Mouse (Mus musculus) cerebral cortex, adult 2 months (tissue): ENCODE measurements around the gene Ankrd17.

ENCODE experiments used
- WGBS: fragments of 180-500 bp; shearing (Covaris S2); methylation state at CpG from one replicate; pipeline ENCODE4 v1.1.7; 2018; 5-methylcytosine and 5-hydroxymethylcytosine counted together

Ankrd17 gene

DNA sequence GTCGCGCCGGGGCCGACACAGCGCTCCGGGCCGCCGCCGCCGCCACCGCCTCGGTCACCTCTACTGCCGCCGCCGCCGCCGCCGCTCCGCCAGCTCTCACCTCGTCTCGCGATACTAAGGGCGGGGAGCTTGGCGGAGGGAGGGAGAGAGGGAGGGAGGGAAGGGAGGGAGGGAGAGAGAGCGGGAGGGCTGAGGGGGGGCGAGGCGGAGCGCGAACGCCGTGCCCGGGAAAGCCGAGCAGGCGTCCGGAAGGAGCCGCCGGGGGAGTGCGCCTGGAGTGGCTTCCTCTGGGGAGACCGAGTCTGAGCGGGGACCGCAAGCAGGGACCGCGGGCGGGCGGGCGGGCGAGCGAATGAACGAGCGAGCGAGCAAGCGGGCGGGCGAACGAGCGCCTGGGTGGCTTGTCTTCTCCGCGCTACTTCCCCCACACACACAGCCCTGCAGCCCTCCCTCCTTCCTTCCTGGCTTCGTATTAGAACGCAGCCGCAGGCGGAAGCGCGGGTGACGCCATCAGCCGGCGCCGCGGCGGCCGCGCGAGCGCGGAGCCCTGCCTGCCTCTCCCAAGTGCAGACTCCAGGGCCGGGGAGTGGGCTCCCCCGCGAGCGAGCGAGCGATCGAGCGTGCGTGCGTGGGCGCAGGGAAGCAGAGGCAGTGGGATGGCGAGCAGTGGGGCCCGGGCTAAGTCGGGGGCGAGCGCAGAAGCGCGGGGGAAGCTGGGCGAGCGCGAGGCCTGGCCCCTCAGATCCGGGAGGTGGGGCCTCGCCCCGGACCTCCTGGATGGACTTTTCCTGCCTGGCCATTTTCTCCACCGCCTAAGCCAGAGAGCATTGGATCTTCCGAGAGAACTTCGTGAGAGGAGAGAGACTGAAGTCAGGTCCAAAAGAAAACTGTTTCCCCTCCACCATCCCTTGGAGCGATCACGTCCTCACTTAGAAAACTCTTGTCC, at the start of gene Ankrd17:
TSS of gene Ankrd17 (minus strand) at position 457 of the 946 bp plus-strand sequence.
- WGBS, result under 1% methylated on average over 94 of the region's 104 CpGs

DNA sequence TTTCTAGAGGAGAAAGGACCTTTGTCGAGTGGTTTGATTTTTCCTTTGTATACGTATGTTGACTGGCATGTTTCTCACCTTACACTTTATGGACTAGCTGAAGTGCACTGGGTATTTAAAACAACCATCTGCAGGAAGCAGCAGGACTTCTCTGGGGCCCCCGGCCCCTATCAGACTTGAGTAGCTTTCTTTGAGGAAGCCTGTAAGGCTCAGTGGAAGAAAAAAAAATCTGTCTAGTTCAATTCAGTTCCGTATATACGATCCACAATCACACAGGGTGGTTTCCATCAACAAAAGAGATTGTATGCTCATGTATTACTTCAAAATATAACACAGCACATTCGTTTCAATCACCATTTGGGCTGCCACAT, 48.5 kb upstream of the Ankrd17 start:
- WGBS, result 64% methylated on average over 6 of the region's 6 CpGs

- WGBS, result 80% methylated on average over 8 of the region's 8 CpGs
Measured at GRCm38 (mm10) chr5:90414142-90414924, 48.0 kb upstream of the Ankrd17 start.

DNA sequence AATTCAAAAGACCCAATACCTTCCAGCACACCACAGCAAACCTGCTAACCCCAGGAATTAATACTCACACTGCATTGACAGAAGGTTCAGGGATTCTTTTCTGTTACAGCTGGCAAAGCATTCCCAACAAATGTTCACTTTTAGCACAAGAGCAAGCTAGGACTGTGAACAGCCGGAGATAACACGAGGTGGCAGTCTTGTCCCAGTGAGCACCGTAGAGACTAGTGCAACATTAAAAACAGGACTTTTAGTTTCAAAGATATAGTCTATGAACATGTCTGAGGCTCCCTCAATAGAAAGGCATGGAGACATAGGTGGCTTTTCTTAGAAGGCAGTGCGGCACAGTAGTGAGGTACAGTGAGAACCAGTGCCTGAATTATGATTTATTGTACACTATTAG, 38.8 kb upstream of the Ankrd17 start:
- 43% methylated on average over 4 of the region's 4 CpGs for WGBS

DNA sequence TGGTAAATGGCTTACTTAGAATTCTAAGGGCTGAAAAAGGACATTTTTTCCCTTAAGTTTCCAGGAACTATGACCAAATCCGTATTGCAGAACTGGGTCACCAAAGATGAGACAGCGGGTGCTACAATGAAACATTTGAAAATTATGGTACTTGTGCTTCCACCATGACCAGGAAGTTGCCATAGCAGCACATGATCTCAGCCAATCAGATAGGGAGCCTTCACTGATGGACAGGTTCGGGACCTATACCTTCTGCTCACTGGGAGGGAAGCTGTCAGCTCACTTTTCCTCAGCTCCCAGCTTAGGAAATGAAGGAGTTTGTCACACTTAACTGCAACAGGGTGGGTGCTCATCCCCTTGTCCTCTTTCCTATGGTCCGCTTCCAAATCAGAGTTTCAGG, 30.4 kb upstream of the Ankrd17 start:
- 70% methylated on average over 4 of the region's 4 CpGs for WGBS

GRCm38 (mm10) chr5:90394322-90394721, 27.9 kb upstream of the Ankrd17 start:
- WGBS, result 75% methylated on average over 4 of the region's 4 CpGs

GRCm38 (mm10) chr5:90393764-90394163, 27.4 kb upstream of the Ankrd17 start:
- 36% methylated on average over 5 of the region's 5 CpGs for WGBS

GRCm38 (mm10) chr5:90383080-90383479, 16.7 kb upstream of the Ankrd17 start:
- 26% methylated on average over 1 of the region's 1 CpGs for WGBS

- WGBS, result 29% methylated on average over 4 of the region's 4 CpGs
Measured at GRCm38 (mm10) chr5:90381458-90381857, 15.1 kb upstream of the Ankrd17 start.

- WGBS, result 86% methylated on average over 4 of the region's 4 CpGs
Measured at GRCm38 (mm10) chr5:90373708-90374107, 7.3 kb upstream of the Ankrd17 start.

DNA sequence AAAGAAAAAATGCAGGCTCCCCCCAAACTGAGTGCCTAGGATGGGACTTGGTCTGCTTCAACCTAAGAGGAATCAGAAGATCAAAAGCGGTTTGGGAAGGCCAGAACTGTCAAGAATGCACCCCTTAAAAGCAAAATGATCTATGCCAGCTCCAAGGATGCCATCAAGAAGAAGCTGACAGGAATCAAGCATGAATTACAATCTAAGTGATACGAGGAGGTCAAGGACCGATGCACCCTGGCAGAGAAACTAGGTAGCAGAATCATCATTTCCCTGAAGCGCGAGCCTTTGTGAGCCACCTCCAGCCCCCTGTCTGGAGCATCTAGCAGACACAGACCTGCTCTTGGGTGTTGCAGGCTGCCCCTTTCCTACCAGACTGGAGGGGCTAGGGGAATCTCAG, 4.0 kb upstream of the Ankrd17 start:
- WGBS, result 89% methylated on average over 5 of the region's 5 CpGs

GRCm38 (mm10) chr5:90367067-90367303, 608 bp upstream of the Ankrd17 start, which contains the start of gene Gm9958:
Gene Gm9958 (plus strand): TSS chr5:90367204.
- 0% methylated on average over 7 of the region's 7 CpGs for WGBS

- WGBS, result 1% methylated on average over 58 of the region's 61 CpGs
Measured at GRCm38 (mm10) chr5:90365141-90365951, 1.0 kb downstream of the Ankrd17 start.

DNA sequence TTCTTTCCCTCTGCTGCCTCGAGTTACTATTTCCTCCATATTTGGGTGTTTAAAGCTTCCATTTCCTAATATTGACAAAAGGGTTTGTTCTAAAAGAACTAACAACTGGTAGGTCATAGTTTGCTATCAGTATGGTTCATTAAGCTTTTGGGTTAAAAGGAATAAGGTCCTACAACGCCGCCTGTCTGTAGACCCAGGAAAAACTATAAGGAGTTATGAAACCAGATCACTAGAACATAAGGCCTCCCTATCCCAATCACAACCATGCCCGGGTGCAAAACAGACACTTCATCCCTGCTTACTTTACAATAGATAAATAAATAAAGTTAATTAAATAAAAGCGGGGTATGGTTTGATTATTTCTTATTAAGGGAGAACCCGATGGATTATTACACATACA, 1.9 kb downstream of the Ankrd17 start:
- 3% methylated on average over 6 of the region's 6 CpGs for WGBS

GRCm38 (mm10) chr5:90355824-90356223, 10.6 kb downstream of the Ankrd17 start:
- 74% methylated on average over 3 of the region's 3 CpGs for WGBS

GRCm38 (mm10) chr5:90353552-90354317, 12.6 kb downstream of the Ankrd17 start:
- 80% methylated on average over 4 of the region's 4 CpGs for WGBS

DNA sequence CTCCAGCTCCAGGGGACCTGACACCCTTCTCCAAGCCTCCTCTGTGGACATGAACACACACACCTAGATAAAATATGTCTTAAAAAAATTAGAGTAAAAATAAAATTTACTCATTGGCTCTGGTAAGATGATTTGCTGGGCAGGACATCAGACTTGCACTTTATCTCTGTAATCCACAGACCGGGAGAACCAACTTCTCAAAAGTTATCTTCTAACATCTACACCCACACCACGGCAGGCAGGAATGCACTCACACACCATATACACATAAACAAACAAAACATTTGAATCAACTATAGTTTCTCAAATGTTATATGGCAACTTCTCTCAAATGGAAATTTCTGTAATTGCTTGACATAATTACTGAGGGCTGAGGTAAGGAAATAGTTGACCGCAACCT, 19.5 kb downstream of the Ankrd17 start:
- WGBS, result 97% methylated on average over 3 of the region's 3 CpGs

- WGBS, result 28% methylated on average over 4 of the region's 4 CpGs
Measured at GRCm38 (mm10) chr5:90340847-90341246, 25.5 kb downstream of the Ankrd17 start.

DNA sequence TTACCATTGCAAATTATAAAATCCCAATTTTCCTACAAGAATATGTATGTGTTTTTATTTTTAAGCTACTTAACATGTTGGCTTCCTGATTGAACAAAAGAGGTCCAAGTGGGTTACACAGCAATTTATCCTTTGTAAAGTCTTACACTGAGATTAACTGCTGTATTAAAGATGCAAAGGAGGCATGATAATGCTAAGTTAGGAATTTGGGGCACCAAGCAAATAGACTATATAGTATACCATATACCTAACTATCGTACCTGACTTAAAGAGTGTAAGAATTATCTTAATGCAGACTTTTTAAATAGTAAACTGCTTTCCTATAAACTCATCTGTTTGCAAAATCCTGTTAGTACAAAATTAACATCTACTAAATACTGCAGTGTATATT, 26.4 kb downstream of the Ankrd17 start:
- 67% methylated on average over 1 of the region's 1 CpGs for WGBS

DNA sequence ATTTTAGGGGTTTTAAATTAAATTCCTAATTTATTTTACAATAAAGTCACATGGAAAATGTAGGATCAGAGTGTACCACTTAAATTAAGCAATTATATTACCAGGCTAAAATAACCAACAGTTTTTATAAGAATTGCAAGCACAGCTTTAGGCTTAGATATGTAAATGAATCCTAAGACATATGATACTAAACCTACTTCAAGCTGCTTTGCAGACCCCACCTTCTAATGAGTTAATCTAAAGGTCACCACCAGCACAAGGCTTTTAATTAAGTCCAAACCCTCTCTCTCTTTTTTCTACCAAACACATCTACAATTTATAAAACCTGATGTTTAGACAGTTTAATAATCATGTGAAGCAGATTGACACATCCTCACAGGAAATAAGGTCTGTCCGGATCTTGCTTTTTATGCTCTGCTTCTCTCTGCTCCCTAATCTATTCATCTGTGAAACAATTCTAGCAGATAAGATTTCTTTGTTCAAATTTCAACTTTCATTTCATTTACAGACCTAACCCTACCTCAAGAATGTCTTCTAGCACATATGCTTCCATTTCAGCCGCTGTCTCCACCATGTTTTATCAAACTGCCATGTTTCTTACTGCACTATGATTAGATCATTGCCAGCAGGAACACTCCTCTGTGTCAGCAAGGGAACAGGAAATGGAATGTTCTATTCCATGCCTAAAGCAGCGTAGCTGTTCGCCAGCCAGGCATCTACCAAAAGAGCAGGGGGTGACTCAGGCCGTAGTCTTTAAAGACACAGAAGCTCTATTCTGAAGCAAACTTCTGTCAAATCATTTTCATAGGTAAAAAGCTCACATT, 27.0 kb downstream of the Ankrd17 start:
- under 1% methylated on average over 5 of the region's 5 CpGs for WGBS
